Mouse (Mus musculus): ENCODE measurements around the gene Ssh1.

DNA sequence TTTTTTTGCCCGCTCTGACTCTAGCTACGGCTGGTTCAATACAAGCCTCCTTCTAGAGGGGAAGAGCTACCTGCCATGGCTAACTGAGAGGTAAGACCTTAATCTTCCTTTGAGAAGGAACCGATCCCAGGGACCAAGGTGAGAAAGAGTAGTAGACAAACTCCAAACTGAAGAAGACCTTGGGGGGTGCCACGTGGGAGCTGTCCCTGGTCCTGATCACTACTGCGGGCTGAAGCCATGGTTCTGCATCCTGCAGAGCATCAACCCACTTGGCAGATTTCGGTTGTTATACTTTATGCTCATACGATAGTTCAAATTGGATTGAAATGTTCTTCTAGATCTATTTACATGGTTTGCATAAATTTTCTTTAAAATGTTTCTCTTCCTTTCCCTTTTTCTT lies 21.4 kb upstream of the Ssh1 start:
- TF ChIP-seq GATA1 (IDR thresholded peaks at IDR 0.05; ENCODE audit: borderline replicate concordance, low read length) (no peak), FLI1 (IDR thresholded peaks at IDR 0.05; ENCODE audit: low read length) (no peak)

Measured in megakaryocyte, embryonic 14.5 days (primary cell).